Mouse (Mus musculus): ENCODE data around the gene Poll. TPM values are rescaled to one million over a fixed set of nuclear protein-coding genes. Genes with fewer than 3 reads are reported as not detected.

The Poll gene
- polyA plus RNA-seq, 1 experiment from 2014 or later, result 6.0 TPM

DNA sequence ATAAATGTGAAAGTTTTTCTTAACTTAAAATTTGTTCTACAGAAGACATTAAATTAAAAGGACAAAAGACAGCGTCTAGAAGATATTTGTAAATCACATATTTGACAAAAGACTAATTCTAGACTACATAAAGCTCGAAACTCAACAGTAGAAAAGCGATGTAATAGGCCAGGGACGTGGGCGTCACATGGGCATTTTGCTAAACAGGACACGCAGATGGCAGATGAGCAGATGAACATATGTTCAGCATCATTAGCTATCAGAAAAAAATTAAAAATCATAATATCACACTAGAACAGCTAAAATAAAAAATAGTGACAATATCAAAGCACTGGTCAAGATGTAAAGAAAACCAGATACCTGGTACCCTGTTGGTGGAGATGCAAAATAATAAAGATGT lies 29.4 kb upstream of the Poll start:
- no peak for TF ChIP-seq CTCF (IDR thresholded peaks at IDR 0.05; ENCODE audit: low read depth)
- TF ChIP-seq EP300 (optimal IDR thresholded peaks at IDR 0.05), result no peak
- Histone ChIP-seq H3K9ac (ENCODE audit: low read length) (no peak overlapping the region), H3K4me3 (ENCODE audit: low read depth, low read length) (no peak overlapping the region), H3K4me1 (replicated peaks; ENCODE audit: control insufficient read depth, insufficient read depth) (no peaks in the 10 kb centered on the region), H3K27me3 (ENCODE audit: control insufficient read depth, insufficient read depth, low read length) (no peaks in the 10 kb centered on the region), H3K9me3 (ENCODE audit: control insufficient read depth, low read length) (no peaks in the 10 kb centered on the region), H3K36me3 (ENCODE audit: control insufficient read depth, insufficient read depth, low read length) (no peaks in the 10 kb centered on the region; the same call in 1 of the 2 replicates), H3K27ac (replicated peaks) (no peak overlapping the region), H3K4me2 (replicated peaks; ENCODE audit: low read depth) (no peak overlapping the region)
- WGBS, result 91% methylated on average over 6 of the region's 6 CpGs
- DNase-seq (ENCODE audit: low spot score), result no peak
- ATAC-seq (ENCODE audit: low FRiP score, low TSS enrichment), result no peak

DNA sequence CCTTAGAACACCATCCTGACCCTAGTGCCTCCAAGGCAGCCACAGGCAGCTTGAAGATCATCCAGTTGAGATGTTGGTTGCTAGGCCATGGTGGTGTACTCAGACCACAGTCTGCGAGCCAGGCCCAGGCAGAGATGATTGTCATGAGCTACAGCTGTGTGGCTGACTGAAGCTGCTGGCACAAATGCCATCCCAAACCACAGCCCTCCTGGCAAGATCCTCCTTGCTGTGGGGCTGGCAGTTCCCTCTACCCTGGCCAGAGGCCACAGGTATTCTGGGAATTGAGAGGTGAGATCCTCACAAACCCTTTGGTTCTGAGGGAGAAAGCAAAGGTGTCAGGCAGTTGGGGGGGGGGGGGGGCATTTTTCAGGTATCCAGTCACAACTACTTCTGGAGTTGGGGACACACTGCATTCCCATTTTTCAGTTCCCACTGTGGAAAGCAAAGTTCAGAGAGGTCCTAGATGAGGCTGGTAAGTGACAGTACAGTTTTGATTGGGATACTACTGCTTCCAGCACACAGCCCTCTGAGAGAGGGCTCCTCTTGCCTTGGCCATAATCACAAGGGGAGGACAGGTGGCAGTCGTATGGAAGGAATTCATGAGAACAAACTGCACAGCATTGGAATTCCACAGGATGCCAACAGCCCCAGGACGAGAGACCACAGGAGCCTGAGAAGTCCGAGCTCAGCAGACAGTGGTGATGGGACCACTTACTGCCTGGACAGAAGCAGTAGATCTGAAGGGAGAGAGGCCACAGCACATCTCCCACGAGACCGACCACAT lies 27.4 kb upstream of the Poll start:
- H3K27ac ChIP-seq (replicated peaks), result no peak overlapping the region
- ATAC-seq (ENCODE audit: low FRiP score, low TSS enrichment), result no peak
- no peaks in the 10 kb centered on the region for H3K9me3 ChIP-seq (ENCODE audit: control insufficient read depth, low read length)
- no peak for TF ChIP-seq CTCF (IDR thresholded peaks at IDR 0.05; ENCODE audit: low read depth)
- TF ChIP-seq EP300 (optimal IDR thresholded peaks at IDR 0.05), result no peak
- no peak overlapping the region for H3K4me2 ChIP-seq (replicated peaks; ENCODE audit: low read depth)
- H3K36me3 ChIP-seq (ENCODE audit: control insufficient read depth, insufficient read depth, low read length), result peaks cover 2% of the 10 kb centered on the region; the same call in 1 of the 2 replicates
- no peak overlapping the region for H3K9ac ChIP-seq (ENCODE audit: low read length)
- no peak overlapping the region for H3K4me3 ChIP-seq (ENCODE audit: low read depth, low read length)
- H3K4me1 ChIP-seq (replicated peaks; ENCODE audit: control insufficient read depth, insufficient read depth), result no peaks in the 10 kb centered on the region
- WGBS, result 88% methylated on average over 6 of the region's 6 CpGs
- no peak for DNase-seq (ENCODE audit: low spot score)
- H3K27me3 ChIP-seq (ENCODE audit: control insufficient read depth, insufficient read depth, low read length), result no peaks in the 10 kb centered on the region

- H3K4me3 ChIP-seq (ENCODE audit: low read depth, low read length), result no peak overlapping the region
- H3K9ac ChIP-seq (ENCODE audit: low read length), result no peak overlapping the region
- DNase-seq (ENCODE audit: low spot score), result no peak
- no peak overlapping the region for H3K27ac ChIP-seq (replicated peaks)
- 74% methylated on average over 3 of the region's 3 CpGs for WGBS
- ATAC-seq (ENCODE audit: low FRiP score, low TSS enrichment), result no peak
- H3K9me3 ChIP-seq (ENCODE audit: control insufficient read depth, low read length), result no peaks in the 10 kb centered on the region
- TF ChIP-seq CTCF (IDR thresholded peaks at IDR 0.05; ENCODE audit: low read depth), result no peak
- TF ChIP-seq EP300 (optimal IDR thresholded peaks at IDR 0.05), result no peak
- no peak overlapping the region for H3K4me2 ChIP-seq (replicated peaks; ENCODE audit: low read depth)
- H3K4me1 ChIP-seq (replicated peaks; ENCODE audit: control insufficient read depth, insufficient read depth), result no peaks in the 10 kb centered on the region
- H3K36me3 ChIP-seq (ENCODE audit: control insufficient read depth, insufficient read depth, low read length), result peaks cover 2% of the 10 kb centered on the region; the same call in 1 of the 2 replicates
- H3K27me3 ChIP-seq (ENCODE audit: control insufficient read depth, insufficient read depth, low read length), result no peaks in the 10 kb centered on the region
These were observed 26.5 kb upstream of the Poll start for GRCm38 (mm10) chr19:45586850-45587249.

GRCm38 (mm10) chr19:45584856-45585620 lies 24.7 kb upstream of the Poll start:
- Histone ChIP-seq H3K9me3 (ENCODE audit: control insufficient read depth, low read length) (no peaks in the 10 kb centered on the region), H3K27me3 (ENCODE audit: control insufficient read depth, insufficient read depth, low read length) (no peaks in the 10 kb centered on the region), H3K27ac (replicated peaks) (no peak overlapping the region), H3K36me3 (ENCODE audit: control insufficient read depth, insufficient read depth, low read length) (peaks cover 2% of the 10 kb centered on the region; the same call in 1 of the 2 replicates), H3K4me3 (ENCODE audit: low read depth, low read length) (no peak overlapping the region), H3K4me2 (replicated peaks; ENCODE audit: low read depth) (no peak overlapping the region), H3K4me1 (replicated peaks; ENCODE audit: control insufficient read depth, insufficient read depth) (no peaks in the 10 kb centered on the region), H3K9ac (ENCODE audit: low read length) (no peak overlapping the region)
- 69% methylated on average over 9 of the region's 9 CpGs for WGBS
- ATAC-seq (ENCODE audit: low FRiP score, low TSS enrichment) (no peak), DNase-seq (ENCODE audit: low spot score) (no peak)
- TF ChIP-seq CTCF (IDR thresholded peaks at IDR 0.05; ENCODE audit: low read depth) (no peak), EP300 (optimal IDR thresholded peaks at IDR 0.05) (no peak)

GRCm38 (mm10) chr19:45583136-45583535 lies 22.8 kb upstream of the Poll start:
- WGBS, result 90% methylated on average over 6 of the region's 6 CpGs

More at GRCm38 (mm10) chr19:45583136-45583535, 22.8 kb upstream of the Poll start:
- H3K9me3 ChIP-seq (ENCODE audit: control insufficient read depth, low read length), result no peaks in the 10 kb centered on the region
- H3K36me3 ChIP-seq (ENCODE audit: control insufficient read depth, insufficient read depth, low read length), result peaks cover 5% of the 10 kb centered on the region; the same call in 1 of the 2 replicates
- TF ChIP-seq EP300 (optimal IDR thresholded peaks at IDR 0.05) (no peak), CTCF (IDR thresholded peaks at IDR 0.05; ENCODE audit: low read depth) (no peak)
- H3K4me3 ChIP-seq (ENCODE audit: low read depth, low read length), result no peak overlapping the region
- ATAC-seq (ENCODE audit: low FRiP score, low TSS enrichment), result no peak
- H3K27me3 ChIP-seq (ENCODE audit: control insufficient read depth, insufficient read depth, low read length), result no peaks in the 10 kb centered on the region
- DNase-seq (ENCODE audit: low spot score), result no peak
- no peak overlapping the region for H3K9ac ChIP-seq (ENCODE audit: low read length)
- no peak overlapping the region for H3K4me2 ChIP-seq (replicated peaks; ENCODE audit: low read depth)
- H3K27ac ChIP-seq (replicated peaks), result no peak overlapping the region
- H3K4me1 ChIP-seq (replicated peaks; ENCODE audit: control insufficient read depth, insufficient read depth), result no peaks in the 10 kb centered on the region
